Mouse (Mus musculus): ENCODE measurements around the gene Ssc5d. TPM values are rescaled to one million over a fixed set of nuclear protein-coding genes. Genes with fewer than 3 reads are reported as not detected.

Ssc5d gene
- polyA plus RNA-seq, 1 experiment from 2014 or later: 1.5 TPM

DNA sequence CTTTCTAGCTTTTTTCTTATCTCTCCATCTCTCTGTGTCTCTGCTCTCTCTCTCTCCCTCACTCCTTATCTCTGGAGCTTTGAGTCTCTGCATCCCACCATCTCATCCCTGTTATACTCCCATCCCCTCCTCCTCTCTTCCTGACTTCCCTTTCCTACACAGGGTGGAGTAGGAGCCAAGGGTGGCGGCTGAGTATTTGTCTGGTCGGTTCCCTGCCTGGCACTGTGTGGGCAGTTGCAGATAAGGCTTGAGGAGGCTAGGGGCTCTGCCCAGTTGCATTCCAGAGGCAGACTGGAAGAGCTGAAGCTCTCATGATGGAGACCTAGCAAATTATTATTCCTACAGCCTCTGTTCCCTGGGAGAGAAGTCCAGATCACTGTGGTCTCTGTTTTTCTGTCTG, 62.7 kb downstream of the Ssc5d start:
- Histone ChIP-seq H3K9me3 (replicated peaks) (peaks cover 4% of the 10 kb centered on the region; the same call in 1 of the 2 replicates), H3K27ac (ENCODE audit: poor library complexity, severe bottlenecking) (no peak overlapping the region), H3K36me3 (peaks cover 23% of the 10 kb centered on the region), H3K4me3 (no peak overlapping the region), H3K4me1 (replicated peaks) (no peaks in the 10 kb centered on the region), H3K4me2 (no peak overlapping the region), H3K27me3 (replicated peaks) (peaks cover 21% of the 10 kb centered on the region), H3K9ac (no peak overlapping the region)
- no peak for ATAC-seq (ENCODE audit: insufficient number of reproducible peaks, low FRiP score)
- WGBS: 27% methylated on average over 2 of the region's 2 CpGs

- Histone ChIP-seq H3K4me1 (replicated peaks) (peaks cover 28% of the 10 kb centered on the region), H3K4me2 (peak overlapping the region; percentile 73), H3K9ac (peak overlapping the region; percentile 11), H3K27me3 (replicated peaks) (peaks cover 31% of the 10 kb centered on the region), H3K36me3 (peaks cover 36% of the 10 kb centered on the region), H3K27ac (ENCODE audit: poor library complexity, severe bottlenecking) (no peak overlapping the region), H3K4me3 (peak overlapping the region; percentile 60), H3K9me3 (replicated peaks) (peaks cover 4% of the 10 kb centered on the region; the same call in 1 of the 2 replicates)
- 25% methylated on average over 54 of the region's 55 CpGs for WGBS
- no peak for ATAC-seq (ENCODE audit: insufficient number of reproducible peaks, low FRiP score)
Measured at GRCm38 (mm10) chr7:4993347-4993998, 67.9 kb downstream of the Ssc5d start.

DNA sequence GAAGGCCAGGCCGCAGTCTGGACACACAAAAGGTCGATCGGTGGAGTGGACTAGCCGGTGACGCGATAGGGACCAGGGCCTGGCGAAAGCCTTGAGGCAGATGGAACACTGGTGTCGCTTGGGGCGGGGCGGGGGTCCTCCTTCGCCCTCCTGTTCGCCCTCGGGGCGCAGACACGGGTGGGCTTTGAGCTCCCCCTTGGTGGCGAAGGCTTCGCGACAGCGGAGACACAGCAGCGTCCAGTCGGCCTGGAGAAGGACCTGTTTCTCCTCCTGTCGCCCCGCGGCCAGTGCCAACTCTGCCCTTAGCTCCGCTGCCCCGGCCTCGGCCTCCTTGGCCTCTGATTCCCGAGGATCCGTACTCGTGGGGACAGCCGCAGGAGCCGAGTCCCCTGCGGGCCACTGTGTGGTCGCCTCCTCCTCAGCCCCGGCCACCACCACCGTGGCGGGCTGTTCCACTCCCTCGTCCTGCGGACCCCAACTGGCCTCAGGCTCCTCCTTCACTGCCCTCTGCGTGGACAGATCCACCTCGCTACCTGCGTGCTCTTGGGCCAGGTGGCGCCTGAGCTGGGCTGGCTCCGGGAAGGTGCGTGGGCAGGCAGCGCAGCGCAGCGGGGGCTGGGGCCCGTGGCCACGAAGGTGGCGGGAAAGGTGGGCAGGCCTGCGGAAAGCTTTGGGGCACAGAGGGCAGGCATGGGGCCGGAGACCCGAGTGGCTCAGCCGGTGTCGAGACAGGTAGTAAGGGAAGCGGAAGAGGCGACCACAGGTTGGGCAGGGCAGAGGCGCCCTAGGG, 68.6 kb downstream of the Ssc5d start:
- Histone ChIP-seq H3K4me1 (replicated peaks) (peaks cover 28% of the 10 kb centered on the region), H3K9me3 (replicated peaks) (peaks cover 4% of the 10 kb centered on the region; the same call in 1 of the 2 replicates), H3K27me3 (replicated peaks) (peaks cover 31% of the 10 kb centered on the region), H3K36me3 (peaks cover 36% of the 10 kb centered on the region), H3K4me3 (peak overlapping the region; percentile 60), H3K27ac (ENCODE audit: poor library complexity, severe bottlenecking) (no peak overlapping the region), H3K9ac (peak overlapping the region; percentile 11), H3K4me2 (peak overlapping the region; percentile 73)
- 35% methylated on average over 58 of the region's 59 CpGs for WGBS
- ATAC-seq (ENCODE audit: insufficient number of reproducible peaks, low FRiP score): no peak

Other genes starting within 250 kb of the Ssc5d start
- gene Hspbp1, start 240.7 kb upstream of the Ssc5d start, polyA plus RNA-seq (2016; fragmentation: Nextera tagmentation; extraction: Ambion mirVana): 78.2 and 84.7 TPM in 2 replicates
- gene Brsk1, start 235.2 kb upstream of the Ssc5d start, polyA plus RNA-seq (2016; fragmentation: Nextera tagmentation; extraction: Ambion mirVana): 1.0 and 1.7 TPM in 2 replicates
- 0.08 TPM in 1 of 2 replicates, not detected in the other for gene Tmem150b, start 200.5 kb upstream of the Ssc5d start, polyA plus RNA-seq (2016; fragmentation: Nextera tagmentation; extraction: Ambion mirVana)
- 60.7 and 65.0 TPM in 2 replicates for gene Kmt5c, start 185.7 kb upstream of the Ssc5d start, polyA plus RNA-seq (2016; fragmentation: Nextera tagmentation; extraction: Ambion mirVana)
- gene Cox6b2, start 172.7 kb upstream of the Ssc5d start, polyA plus RNA-seq (2016; fragmentation: Nextera tagmentation; extraction: Ambion mirVana): 41.0 and 44.4 TPM in 2 replicates
- not detected in 2 replicates for gene Fam71e2, start 154.5 kb upstream of the Ssc5d start, polyA plus RNA-seq (2016; fragmentation: Nextera tagmentation; extraction: Ambion mirVana)
- gene Il11, start 142.9 kb upstream of the Ssc5d start, polyA plus RNA-seq (2016; fragmentation: Nextera tagmentation; extraction: Ambion mirVana): 0.28 TPM in 1 of 2 replicates, not detected in the other
- not detected in 2 replicates for gene Tmem190, start 142.8 kb upstream of the Ssc5d start, polyA plus RNA-seq (2016; fragmentation: Nextera tagmentation; extraction: Ambion mirVana)
- gene Tmem238, start 136.1 kb upstream of the Ssc5d start, polyA plus RNA-seq (2016; fragmentation: Nextera tagmentation; extraction: Ambion mirVana): 4.6 and 4.8 TPM in 2 replicates
- 279 and 284 TPM in 2 replicates for gene Rpl28, start 132.9 kb upstream of the Ssc5d start, polyA plus RNA-seq (2016; fragmentation: Nextera tagmentation; extraction: Ambion mirVana)
- gene Ube2s, start 113.2 kb upstream of the Ssc5d start, polyA plus RNA-seq (2016; fragmentation: Nextera tagmentation; extraction: Ambion mirVana): 344 and 363 TPM in 2 replicates
- gene Shisa7, start 81.1 kb upstream of the Ssc5d start, polyA plus RNA-seq (2016; fragmentation: Nextera tagmentation; extraction: Ambion mirVana): 0.05 TPM in 1 of 2 replicates, not detected in the other
- 3.9 and 4.4 TPM in 2 replicates for gene Isoc2b, start 55.5 kb upstream of the Ssc5d start, polyA plus RNA-seq (2016; fragmentation: Nextera tagmentation; extraction: Ambion mirVana)
- gene Isoc2a, start 48.6 kb upstream of the Ssc5d start, polyA plus RNA-seq (2016; fragmentation: Nextera tagmentation; extraction: Ambion mirVana): 0.74 and 1.0 TPM in 2 replicates
- 0.27 and 0.30 TPM in 2 replicates for gene Gm36210, start 19.3 kb upstream of the Ssc5d start, polyA plus RNA-seq (2016; fragmentation: Nextera tagmentation; extraction: Ambion mirVana)
- 2.6 and 2.9 TPM in 2 replicates for gene Zfp628, start 10.6 kb upstream of the Ssc5d start, polyA plus RNA-seq (2016; fragmentation: Nextera tagmentation; extraction: Ambion mirVana)
- gene Nat14, start 3.8 kb upstream of the Ssc5d start, polyA plus RNA-seq (2016; fragmentation: Nextera tagmentation; extraction: Ambion mirVana): 4.6 and 5.5 TPM in 2 replicates
- 2.1 and 2.6 TPM in 2 replicates for gene Sbk2, start 38.6 kb downstream of the Ssc5d start, polyA plus RNA-seq (2016; fragmentation: Nextera tagmentation; extraction: Ambion mirVana)
- gene Sbk3, start 45.4 kb downstream of the Ssc5d start, polyA plus RNA-seq (2016; fragmentation: Nextera tagmentation; extraction: Ambion mirVana): 0.08 and 0.17 TPM in 2 replicates
- gene Zfp579, start 70.4 kb downstream of the Ssc5d start, polyA plus RNA-seq (2016; fragmentation: Nextera tagmentation; extraction: Ambion mirVana): 26.0 and 29.3 TPM in 2 replicates
- gene Zfp524, start 88.6 kb downstream of the Ssc5d start, polyA plus RNA-seq (2016; fragmentation: Nextera tagmentation; extraction: Ambion mirVana): 9.8 and 10.4 TPM in 2 replicates
- gene Fiz1, start 88.9 kb downstream of the Ssc5d start, polyA plus RNA-seq (2016; fragmentation: Nextera tagmentation; extraction: Ambion mirVana): 28.9 and 31.2 TPM in 2 replicates
- gene Gm44973, start 89.7 kb downstream of the Ssc5d start, polyA plus RNA-seq (2016; fragmentation: Nextera tagmentation; extraction: Ambion mirVana): not detected in 2 replicates
- 5.1 and 5.4 TPM in 2 replicates for gene Zfp865, start 94.6 kb downstream of the Ssc5d start, polyA plus RNA-seq (2016; fragmentation: Nextera tagmentation; extraction: Ambion mirVana)
- gene Ccdc106, start 94.8 kb downstream of the Ssc5d start, polyA plus RNA-seq (2016; fragmentation: Nextera tagmentation; extraction: Ambion mirVana): 1.5 and 1.7 TPM in 2 replicates
- gene 4632433K11Rik, start 108.3 kb downstream of the Ssc5d start, polyA plus RNA-seq (2016; fragmentation: Nextera tagmentation; extraction: Ambion mirVana): not detected in 2 replicates
- 3.6 and 4.9 TPM in 2 replicates for gene Zfp784, start 112.7 kb downstream of the Ssc5d start, polyA plus RNA-seq (2016; fragmentation: Nextera tagmentation; extraction: Ambion mirVana)
- gene Zfp580, start 125.8 kb downstream of the Ssc5d start, polyA plus RNA-seq (2016; fragmentation: Nextera tagmentation; extraction: Ambion mirVana): 16.6 and 17.7 TPM in 2 replicates
- gene U2af2, start 136.4 kb downstream of the Ssc5d start, polyA plus RNA-seq (2016; fragmentation: Nextera tagmentation; extraction: Ambion mirVana): 81.7 and 83.9 TPM in 2 replicates
- 52.1 TPM in 2 replicates for gene Epn1, start 154.4 kb downstream of the Ssc5d start, polyA plus RNA-seq (2016; fragmentation: Nextera tagmentation; extraction: Ambion mirVana)
- not detected in 2 replicates for gene Rfpl4, start 191.2 kb downstream of the Ssc5d start, polyA plus RNA-seq (2016; fragmentation: Nextera tagmentation; extraction: Ambion mirVana)
- gene Rasl2-9, start 200.2 kb downstream of the Ssc5d start, polyA plus RNA-seq (2016; fragmentation: Nextera tagmentation; extraction: Ambion mirVana): 0.96 and 2.2 TPM in 2 replicates
- not detected in 2 replicates for gene Vmn1r55, start 223.9 kb downstream of the Ssc5d start, polyA plus RNA-seq (2016; fragmentation: Nextera tagmentation; extraction: Ambion mirVana)

All from heart, embryonic 12.5 days (tissue).